Mouse (Mus musculus) layer of hippocampus, adult 9-11 months (tissue): ENCODE measurements around the gene Gab2.

Source experiments
- DNase-seq: peaks from one replicate; pipeline ENCODE4 v3.0.0; 2022

Gab2 gene

DNA sequence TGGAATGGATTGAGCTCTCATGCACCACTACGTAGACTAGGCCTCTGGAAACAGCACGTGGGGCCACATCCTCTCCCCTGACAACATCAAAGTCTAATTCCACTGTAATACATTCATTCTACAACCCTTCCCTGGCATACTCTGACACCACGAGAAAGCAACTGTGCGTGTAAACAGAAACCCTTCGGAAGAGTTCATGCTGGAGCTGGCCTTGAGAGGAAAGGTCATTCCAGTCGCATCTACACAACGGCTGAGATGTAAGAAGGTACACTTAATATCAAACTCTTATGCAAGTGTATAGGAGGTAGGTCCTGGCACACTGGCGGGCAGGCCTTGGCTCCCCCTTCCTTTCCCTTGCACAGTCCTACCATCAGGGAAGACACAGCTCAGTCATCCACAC lies 243.0 kb downstream of the Gab2 start:
- no peak for DNase-seq

DNA sequence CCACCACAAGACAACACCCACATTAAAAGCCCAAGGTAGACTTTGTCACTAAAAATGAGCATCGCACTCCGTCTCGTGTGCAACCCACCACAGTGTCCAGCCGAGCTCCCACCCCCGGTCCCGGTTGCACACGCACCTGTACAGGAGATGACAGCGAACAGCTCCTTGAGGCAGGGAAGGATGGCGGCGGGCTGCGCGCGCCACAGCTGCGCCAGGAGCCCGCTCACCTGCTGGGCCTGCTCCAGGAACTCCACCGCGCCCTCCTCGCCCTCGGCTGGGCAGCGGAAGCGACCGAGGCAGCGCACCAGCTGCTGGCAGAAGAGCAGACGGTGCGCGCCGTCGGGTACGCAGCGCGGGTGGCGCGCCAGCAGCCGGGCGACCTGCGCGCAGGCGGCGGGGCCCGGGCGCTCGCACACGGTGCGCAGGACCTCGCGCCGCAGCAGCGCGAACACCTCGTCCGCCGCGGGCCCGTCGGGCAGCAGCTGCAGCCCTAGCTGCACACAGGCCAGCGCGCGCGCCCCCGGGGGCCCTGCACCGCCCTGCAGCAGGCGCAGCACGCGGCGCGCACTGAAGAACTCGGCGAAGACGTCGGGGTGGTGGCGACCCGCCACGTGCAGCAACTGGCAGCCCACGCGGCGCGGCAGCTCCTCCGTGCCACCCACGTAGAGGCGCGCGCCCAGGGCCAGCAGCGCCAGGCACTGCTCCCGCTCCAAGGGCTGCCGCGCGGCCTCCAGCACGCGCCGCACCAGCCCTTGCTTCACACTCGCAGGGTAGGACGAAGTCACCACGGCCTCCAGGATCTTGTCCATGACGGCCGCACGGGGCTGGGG lies 244.0 kb downstream of the Gab2 start:
- no peak for DNase-seq

DNA sequence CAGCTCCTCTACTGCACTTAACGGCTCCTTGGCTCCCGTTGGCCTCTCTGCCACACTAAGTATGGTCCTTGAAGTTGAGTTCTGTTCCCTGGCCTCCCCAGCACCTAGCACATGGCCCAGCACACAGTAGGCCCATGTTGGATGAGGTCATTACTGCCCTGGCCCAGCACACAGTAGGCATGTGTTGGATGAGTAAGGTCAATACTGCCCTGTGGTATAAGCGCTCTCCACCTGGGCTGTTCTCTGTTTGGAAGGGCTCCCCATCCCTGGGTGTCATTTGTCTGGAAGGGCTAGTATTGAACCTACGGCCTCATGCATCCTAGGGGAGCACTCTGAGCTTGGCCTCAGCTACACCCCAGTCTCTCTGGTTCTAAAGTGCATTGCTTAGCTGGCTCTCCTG lies 246.0 kb downstream of the Gab2 start:
- no peak for DNase-seq

DNA sequence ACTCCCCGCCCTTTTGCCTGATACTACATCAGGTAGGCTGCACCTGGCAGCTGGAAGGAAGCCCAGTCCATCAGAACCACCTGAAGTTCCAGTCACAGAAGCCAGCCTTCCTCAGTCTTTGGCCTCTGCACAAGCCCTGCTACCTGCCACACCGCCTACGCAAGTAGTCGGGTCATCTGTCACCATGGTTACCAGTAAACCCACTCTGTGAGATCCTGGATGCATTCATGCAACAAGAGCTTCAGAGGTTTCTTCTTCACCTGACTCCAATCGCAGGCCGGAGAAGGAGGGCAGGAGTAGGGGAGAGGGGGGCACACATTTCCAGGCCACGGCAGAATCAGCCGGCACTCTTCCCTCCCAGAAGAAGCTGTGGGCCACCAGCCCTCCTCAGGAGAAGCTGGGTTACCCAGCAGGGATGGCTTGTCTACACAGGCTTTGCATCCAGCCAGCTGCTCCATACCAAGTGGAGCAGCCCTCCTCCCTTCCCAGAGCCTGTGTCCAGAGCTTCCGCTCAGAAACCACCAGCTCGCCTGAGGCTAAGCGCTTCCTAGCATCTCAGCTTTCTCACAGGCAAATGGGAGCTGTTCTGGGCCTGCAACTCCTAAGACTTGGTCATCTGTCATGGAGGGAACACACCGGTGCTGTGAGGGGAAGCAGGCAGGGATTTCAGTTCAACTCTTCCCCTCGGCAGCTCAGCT lies 247.7 kb downstream of the Gab2 start:
- DNase-seq, result no peak

DNA sequence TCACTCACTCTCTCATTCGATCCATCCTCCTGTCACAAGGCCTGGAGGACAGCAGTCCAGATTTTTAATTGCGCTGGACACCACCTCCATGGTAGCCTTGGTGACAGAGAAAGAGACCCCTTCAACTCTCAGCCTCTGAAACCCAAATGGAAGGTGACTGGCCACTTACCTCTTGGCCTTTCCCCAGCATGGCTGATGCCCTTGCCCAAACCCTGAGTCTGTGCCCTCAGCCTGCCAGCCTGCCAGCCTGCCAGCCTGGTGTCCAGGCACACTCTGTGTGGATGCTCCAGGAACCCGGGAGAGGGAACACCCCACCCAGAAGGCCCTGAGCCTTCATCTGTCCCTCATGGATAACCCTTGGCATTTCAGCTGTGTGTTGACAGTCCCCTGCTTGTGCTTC lies 248.3 kb downstream of the Gab2 start:
- DNase-seq, result no peak

DNA sequence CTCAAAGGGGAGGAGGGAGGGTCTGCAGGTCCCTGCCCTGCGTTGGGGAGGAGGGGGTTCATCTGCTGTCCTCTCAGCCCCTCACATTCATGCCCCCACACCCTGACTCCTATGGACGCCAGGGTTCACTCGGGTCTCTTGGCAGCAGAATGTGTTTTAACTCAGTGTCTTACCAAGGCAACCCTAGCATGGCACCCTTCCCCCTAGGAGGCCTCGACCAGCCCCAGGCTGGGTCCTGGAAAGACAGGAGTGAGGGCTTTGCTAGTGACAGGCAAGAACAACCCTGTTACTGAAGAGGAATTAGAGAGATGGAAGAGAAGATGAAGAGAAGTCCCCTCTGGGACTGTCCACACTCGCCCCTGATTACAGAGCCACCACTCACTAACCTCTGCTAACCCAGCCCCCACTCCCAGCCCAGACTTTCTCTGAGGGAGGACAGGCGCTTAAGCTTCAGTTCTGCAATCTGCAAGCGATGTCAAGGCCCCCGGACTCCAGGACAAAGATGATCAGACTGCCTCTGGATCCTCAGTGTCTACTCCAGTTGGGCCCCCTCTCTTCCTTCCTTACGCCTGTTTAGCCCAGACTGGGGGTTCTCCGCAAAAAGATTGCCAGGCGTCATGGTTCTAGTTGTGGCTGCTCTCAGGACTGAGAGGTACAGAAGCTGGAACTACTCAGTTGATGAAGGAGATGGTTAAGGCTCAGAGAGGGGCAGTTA lies 249.7 kb downstream of the Gab2 start:
- DNase-seq, result no peak

DNA sequence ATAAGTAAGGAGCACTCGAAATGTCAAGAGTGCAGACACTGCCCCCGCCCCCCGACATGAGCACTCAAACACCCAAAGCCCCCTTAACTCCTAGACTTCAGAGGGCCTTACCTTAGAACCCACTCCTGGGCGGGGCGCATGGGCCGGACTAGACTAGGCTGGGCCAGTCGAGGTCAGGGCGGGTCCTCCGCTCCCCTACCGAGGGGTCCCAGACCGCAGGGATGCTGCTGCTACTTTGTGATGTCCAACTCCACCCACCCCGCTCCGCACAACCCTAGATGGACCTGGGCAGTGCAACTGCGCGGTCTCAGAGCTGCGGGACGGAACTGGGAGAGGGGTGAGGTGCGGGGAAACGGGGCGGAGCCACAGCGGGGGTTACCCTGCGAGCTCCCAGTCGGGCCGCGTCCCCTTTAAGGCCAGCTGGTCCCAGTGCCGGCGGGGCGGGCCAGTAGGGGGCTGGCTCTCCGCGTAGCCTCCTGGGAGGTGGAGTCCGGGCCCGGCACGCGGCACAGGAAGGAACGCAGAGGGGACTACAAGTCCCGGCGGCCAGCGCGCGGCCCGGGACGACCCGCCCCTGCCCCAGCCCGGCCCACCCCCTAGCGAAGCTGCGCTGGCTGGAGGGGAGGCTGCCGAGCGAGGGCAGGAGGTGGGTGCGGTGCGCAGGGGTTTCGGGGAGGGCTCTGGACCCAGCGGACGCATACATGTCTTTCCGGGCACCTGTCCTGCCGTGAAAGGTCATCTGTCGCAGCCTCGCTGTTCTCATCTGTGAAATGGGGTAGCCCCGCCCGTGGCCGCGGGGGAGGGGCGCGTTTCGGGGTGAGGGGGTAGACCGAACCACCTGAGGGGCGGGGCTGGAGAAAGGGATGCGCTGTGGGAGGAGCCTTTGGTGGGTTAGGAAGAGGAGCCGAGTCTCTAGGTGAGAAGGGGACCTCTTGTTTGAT lies 250.6 kb downstream of the Gab2 start, which contains the start of the genes Usp35 and Kctd21:
Gene Usp35, minus strand, starts transcription at position 295 of the 941 bp plus-strand sequence.
Gene Kctd21, plus strand, starts transcription at position 602 of the 941 bp plus-strand sequence.
- DNase-seq, result peak; percentile 97

DNA sequence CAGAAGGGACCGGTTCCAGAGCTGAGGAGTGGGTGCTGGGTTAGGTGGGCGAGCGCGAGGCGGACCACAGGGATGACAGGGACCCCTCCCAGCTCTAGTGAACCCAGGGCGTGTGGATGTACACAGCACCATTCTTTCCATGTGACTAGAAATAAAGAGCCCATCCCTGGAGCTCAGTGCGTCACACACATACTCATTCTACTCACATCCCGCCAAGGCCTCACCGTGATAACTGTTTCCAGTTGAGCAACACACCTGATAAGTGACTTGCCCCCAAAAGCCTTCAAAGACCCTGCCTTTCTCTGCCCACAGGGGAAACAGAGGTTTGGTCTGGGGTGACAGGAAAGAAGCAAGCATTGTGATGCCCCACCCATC lies 251.3 kb downstream of the Gab2 start:
- DNase-seq, result no peak

DNA sequence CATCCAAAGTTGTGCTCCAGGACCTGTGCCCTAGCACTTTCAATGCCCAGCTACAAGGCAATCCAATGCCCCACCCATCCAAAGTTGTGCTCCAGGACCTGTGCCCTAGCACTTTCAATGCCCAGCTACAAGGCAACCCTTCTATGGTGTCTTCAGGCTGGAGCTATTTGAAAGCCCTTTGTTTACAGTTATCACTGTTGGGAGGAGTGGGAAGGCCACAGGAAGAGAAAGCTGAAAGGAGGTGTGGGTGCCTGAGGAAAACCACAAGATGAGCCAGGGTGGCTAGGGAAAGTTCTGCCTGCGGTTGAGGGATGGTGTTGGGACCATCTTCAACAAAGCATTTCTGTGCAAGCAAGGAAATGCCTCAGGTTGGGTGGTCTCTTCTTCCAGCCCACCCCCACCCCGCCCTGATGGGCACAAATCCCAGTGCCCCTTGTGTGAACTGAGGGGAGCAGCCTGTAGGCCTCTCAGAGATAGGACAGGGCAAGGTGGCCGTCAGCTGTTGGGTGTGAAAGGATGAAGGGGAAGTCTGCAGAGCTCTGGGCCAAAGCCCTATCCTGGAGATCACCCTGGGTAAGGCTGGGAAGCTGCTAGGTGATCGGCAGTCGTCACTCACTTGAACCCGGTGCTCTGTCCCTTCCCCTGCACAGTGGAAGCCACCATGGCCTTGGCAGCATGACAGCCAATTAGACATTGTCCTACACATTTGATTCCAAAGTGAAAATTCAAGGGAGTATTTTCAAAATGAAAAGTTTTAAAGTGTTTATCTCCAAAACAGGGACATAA lies 251.9 kb downstream of the Gab2 start:
- DNase-seq, result no peak

DNA sequence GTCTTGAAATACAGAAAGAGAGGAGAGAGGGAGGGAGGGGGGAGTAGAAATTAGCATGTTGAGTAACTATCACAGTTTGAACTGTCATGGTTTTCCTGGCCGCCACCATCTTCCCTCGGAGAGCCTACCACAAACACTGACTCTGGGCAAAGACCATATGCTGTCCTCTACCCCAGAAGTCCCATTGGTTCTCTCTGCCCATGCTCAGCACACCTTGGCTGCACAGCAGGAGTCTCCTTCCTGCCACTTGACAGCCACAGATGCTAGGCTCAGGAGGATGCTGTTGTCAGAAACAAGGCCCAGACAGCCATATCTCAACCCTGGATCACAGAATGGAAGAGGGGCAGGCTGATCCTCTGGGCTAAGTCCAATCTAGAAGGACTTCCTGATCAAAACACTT lies 253.0 kb downstream of the Gab2 start:
- no peak for DNase-seq

DNA sequence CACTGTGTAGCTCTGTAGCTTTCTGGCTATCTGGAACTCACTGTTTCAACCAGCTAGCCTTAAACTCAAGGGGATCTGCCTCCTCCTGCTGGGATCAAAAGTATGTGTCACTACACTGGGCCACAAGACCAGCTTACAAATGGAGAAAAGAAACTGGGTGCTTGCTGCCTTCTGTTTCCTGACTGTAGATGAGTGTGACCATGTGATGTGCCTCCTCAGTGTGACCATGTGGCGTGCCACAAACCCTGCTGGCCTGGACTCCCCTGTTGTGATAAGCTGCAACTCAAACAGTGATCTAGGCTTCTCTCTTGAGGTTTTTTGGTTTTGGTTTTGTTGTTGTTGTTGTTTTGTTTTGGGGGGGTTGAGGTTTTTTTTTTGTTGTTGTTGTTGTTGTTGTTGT lies 255.3 kb downstream of the Gab2 start:
- peak; percentile 74 for DNase-seq

DNA sequence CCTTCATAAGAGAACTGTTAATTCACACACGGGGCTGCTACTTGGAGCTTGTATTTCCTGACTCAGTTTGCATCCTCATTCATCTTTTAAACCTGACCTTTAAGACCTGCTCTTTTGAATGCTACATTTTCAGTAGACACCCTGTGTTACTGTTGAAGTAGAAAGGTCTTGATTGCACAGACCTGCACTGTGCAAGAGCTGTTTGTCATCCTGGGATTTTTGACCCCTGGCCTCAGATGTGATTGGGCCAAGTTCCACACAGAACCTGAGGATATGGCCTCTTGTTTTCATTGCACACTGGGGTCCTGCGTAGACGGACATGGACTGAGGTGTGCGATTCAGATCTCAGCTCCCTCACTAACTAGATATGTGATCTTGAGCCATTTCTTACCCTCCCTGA lies 257.2 kb downstream of the Gab2 start:
- no peak for DNase-seq

DNA sequence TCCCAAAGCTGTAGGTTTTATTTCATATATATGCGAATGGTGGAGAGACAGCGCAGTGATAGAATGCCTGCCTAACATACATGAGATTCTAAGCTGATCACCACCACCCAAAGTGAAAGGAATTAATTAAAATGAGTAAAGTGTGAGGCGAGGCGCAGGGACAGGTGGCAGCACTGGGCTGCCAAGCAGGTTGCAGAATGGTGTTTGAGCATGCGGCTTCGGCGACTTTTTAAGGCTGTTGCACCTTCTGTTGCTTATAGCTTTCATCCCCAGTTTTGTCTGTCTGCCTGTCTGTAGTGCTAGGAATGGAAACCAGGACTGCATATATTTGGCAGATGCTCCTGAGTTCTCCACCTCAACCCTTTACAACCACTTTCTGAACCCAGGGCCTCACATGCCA lies 258.2 kb downstream of the Gab2 start:
- peak; percentile 56 for DNase-seq

DNA sequence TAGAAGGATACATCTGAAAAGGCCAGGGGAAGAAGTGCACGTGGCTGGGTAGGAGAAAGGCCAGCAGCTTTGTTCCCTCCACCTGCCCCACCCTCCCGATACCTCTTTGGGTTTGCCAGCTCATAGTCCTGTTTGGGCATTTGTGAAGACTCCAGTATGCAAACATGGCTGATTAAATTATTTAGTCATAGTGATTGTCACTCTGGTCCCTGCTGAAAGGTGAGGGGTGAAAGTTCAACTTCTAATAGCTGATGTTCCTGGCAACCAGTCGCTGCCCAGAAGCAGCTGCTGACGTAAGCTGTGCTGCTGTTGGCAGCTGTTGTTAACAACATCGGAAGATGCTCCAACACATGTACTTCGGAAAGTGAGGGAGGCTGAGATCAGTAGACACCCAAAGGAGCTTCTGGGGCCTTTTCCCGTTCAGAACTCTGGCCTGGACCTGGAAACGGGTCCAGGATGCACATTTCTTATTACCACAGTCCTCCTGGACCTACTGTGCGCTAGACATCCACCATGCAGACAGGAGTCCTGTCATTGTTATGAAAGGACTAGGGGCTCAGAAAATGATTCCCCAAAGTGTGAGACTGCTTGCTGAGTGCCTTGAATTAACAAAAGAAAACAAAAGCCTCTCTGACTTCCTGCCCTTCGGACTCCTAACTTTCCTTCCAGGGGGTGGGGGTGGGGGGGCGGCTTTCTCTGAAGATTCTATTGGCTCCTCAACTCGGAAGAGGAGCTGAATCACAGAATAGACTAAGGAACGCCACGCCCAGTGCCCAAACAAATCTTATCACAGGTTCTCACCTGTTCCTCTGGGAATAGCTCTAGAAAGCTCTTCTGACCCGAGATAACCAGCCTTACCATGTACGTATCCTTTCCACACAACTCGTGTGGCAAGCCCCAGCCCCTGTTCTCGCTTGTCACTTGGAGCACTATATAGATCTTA lies 259.8 kb downstream of the Gab2 start:
- DNase-seq, result no peak

DNA sequence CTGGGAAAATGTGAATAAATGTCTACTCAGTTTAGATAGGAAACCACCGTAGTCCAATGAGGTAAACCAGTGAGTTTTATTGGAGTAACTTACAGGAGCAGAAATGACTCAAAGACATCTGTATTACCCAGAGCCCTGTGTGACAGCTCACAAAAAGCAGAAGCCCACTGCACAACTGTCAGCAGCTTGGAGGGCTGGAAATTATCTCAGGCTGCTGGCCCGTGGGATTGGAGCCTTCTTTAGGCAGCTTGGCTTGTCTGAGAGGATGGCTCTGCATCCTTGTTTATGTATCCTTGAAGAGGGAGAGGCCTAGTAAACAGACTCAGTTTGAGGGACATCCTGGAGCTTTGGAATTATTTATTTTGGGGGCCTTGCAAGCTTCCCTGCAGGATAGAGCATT lies 261.6 kb downstream of the Gab2 start:
- DNase-seq, result no peak

DNA sequence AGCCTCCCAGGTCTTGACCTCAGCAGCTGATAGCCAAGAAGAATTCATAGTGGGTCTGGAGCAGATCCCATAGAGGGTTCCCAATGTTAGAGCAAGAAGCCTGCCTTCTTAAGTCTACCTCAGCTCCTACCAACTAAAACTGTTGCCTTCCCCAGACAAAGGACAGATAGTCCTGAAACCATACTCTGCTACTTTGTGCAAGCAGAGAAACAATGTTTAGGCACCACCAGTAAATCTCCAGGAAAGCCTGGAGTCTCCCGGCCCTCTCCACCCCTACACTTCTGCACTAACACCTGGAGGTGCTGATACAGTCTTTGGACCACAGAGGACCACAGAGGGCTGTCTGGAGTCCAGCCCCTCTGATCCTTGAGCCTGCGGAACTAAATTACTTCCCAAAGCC lies 263.3 kb downstream of the Gab2 start:
- no peak for DNase-seq

DNA sequence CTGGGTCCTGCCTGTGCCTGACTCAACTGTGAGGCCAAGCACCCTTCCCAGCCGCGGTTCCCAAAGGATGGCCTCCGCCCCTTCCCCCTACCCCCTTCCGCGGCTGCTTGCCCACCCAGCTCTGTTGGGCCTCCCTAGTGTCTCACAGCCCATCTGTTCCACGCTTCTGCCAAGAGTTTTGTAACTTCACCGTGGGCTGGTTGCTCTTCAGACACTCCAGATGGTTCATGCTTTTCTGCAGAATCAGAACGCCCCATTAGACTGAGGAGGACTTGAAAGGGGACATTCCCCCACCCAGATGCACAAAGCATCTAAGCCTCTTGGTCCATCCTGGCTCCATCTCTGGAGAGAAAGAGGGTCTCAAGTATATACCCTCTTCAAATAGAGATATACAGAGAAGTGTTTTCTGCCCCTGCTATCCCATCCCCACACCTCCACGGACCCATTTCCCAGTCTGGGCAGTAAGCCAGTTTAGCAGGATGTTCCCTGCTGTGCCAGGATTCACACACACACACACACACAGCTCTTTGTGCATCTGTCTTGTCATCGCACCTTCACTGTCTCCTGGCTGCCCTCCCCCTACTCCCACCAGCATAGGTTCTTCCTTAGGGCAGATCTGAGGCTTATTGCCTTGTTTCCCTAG lies 264.0 kb downstream of the Gab2 start:
- peak; percentile 88 for DNase-seq

DNA sequence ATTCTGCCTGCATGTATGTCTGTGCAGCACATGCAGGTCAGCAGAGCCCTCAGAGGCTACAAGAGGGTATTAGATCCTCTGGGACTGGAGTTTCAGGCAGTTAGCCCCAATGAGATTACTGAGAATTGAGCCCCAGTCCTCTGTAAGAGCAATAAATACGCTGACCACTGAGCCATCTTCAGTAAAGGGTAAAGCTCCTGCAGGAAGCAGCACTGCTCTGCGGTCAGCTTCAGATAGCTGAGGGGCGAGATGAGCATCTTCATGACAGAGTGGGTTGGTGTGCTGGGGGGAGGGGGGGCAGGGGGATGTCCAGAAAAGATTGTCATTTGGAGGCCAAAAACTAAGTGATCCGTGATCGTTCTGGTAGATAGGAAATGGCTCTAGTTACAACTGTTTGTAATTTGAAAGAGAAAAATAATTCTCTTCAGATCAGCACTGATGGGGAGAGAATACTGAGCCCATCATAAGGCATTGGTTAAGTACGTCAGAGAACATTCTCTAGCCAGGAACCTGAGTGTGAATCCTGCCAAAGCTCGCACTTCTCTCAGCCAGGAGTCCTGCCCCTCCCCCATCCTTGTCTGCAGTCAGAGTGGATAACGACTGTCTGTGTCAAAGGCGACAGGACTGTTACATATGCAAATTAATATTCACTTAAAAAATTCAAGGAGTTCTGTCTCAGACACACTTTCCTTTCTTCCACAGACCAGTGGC lies 264.9 kb downstream of the Gab2 start:
- peak; percentile 1 for DNase-seq

DNA sequence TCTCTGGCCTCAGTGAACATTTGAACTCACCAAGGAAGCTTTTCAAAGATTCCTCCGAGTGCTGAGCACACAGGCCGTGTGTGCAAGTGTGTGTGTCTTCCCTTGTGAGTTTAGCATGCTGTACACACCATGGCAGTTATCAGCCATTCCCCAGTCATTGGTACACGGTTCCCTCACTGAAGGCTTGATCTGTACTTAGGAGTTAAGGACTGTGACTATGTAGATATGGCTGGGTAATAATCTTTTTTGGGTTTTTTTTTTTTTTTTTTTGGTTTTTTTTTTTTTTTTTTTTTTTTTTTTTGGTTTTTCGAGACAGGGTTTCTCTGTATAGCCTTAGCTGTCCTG lies 265.4 kb downstream of the Gab2 start:
- DNase-seq, result no peak
